Mouse (Mus musculus) liver, embryonic 11.5 days (tissue): Measurements from ENCODE around the gene Adamts8. TPM values are rescaled to one million over a fixed set of nuclear protein-coding genes. Genes with fewer than 3 reads are reported as not detected.

Source experiments
- ATAC-seq: fragments of 200-750 bp; cut with Nextera tagmentation; replicated peaks from 2 replicates; pipeline ENCODE4 v1.8.0; 2017; ENCODE audit warnings: moderate number of reproducible peaks, mild to moderate bottlenecking, moderate TSS enrichment, moderate library complexity; ENCODE audit not compliant: low FRiP score
- DNase-seq: peaks from one replicate; pipeline ENCODE4 v3.0.0-alpha.2; 2017; ENCODE audit warnings: low spot score
- H3K27ac ChIP-seq: fragments of 300-500 bp; sonication (generic); 2 replicates; pipeline ENCODE4 v1.5.1; 2014; ENCODE audit warnings: mild to moderate bottlenecking, low read depth, low read length, control low read depth
- H3K27me3 ChIP-seq: fragments of 300-500 bp; sonication (generic); replicated peaks from 2 replicates; pipeline ENCODE4 v1.6.1; 2014; ENCODE audit warnings: low read length, mixed read lengths; ENCODE audit not compliant: control insufficient read depth, insufficient read depth
- H3K36me3 ChIP-seq: fragments of 300-500 bp; sonication (generic); 2 replicates; pipeline ENCODE4 v1.6.1; 2014; ENCODE audit warnings: mild to moderate bottlenecking, low read length, moderate library complexity, mixed read lengths; ENCODE audit not compliant: control insufficient read depth, insufficient read depth
- H3K4me1 ChIP-seq: fragments of 300-500 bp; sonication (generic); replicated peaks from 2 replicates; pipeline ENCODE4 v1.6.1; 2014; ENCODE audit warnings: low read length, mixed read lengths; ENCODE audit not compliant: control insufficient read depth, insufficient read depth
- H3K4me2 ChIP-seq: fragments of 300-500 bp; sonication (generic); 2 replicates; pipeline ENCODE4 v1.6.1; 2014; ENCODE audit warnings: mild to moderate bottlenecking, control low read depth, moderate library complexity
- H3K4me3 ChIP-seq: fragments of 300-500 bp; sonication (generic); 2 replicates; pipeline ENCODE4 v1.5.1; 2014; ENCODE audit warnings: low read depth, low read length, control low read depth
- H3K9ac ChIP-seq: fragments of 300-500 bp; sonication (generic); 2 replicates; pipeline ENCODE4 v1.6.1; 2014; ENCODE audit warnings: low read depth, low read length, control low read depth
- H3K9me3 ChIP-seq: fragments of 300-500 bp; sonication (generic); 2 replicates; pipeline ENCODE4 v1.6.1; 2016; ENCODE audit warnings: low read length, inconsistent platforms, mixed read lengths; ENCODE audit not compliant: control insufficient read depth
- WGBS: fragments of 180-500 bp; shearing (Covaris S2); extraction: QIAGEN DNeasy Blood & Tissue Kit; methylation state at CpG from one replicate; pipeline ENCODE4 v1.1.7; 2014; 5-methylcytosine and 5-hydroxymethylcytosine counted together
- polyA plus RNA-seq: library from polyadenylated mRNA; unstranded; fragments of >200 nt; fragmentation: Nextera tagmentation; extraction: Ambion mirVana; gene quantifications from 2 replicates; pipeline ENCODE4 v1.2.1, GENCODE M21; 2014

Adamts8 gene
- polyA plus RNA-seq, 1 experiment from 2014 or later = 0.12 TPM

DNA sequence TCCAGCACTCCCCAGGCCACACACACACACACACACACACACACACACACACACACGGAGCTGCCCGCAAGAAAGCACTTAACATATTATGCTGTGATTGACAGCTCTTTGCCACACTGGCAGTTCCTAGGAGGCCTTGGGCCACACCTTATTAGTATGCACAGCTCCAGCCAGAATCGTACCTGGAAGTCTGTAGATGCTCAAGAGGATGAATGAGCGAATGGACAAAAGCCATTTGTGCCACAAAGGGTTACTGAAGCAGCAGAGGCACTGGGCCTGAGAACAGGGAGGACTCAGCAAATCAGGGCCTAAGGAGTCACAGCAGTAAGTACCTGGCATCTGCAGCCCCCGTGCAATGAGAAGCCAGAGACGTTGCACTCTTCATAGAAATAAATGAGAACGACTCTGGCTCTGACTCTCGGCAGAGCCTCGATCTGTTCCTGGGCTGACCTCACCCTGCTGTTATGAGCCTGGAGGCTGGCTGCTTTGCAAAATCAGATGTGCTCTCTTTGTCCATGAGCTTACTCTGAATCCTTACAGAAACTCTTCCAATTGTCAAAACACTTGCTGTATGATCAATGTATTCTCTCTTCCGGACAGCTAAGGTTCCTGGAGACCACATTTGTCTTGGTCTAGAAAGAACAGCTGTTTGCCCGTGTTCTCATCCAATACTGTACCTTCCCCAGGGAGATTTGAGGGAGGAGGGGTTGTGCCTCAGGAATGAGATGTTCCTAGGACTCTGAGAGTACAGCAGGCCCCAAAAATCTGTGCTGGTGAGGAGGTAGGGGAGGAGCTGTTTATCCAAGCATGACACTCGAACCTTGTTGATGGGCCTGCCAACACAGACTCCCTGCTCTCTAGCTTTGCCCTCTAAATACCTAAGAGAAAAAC is 23.7 kb upstream of the Adamts8 start:
- no peaks in the 10 kb centered on the region for H3K4me1 ChIP-seq
- no peak overlapping the region for H3K4me3 ChIP-seq
- H3K27me3 ChIP-seq = peaks cover 26% of the 10 kb centered on the region
- DNase-seq (no peak), ATAC-seq (no peak)
- no peaks in the 10 kb centered on the region for H3K36me3 ChIP-seq
- H3K9ac ChIP-seq = no peak overlapping the region
- WGBS = 60% methylated on average over 12 of the region's 12 CpGs
- H3K9me3 ChIP-seq = no peaks in the 10 kb centered on the region
- H3K27ac ChIP-seq = no peak overlapping the region
- H3K4me2 ChIP-seq = no peak overlapping the region

DNA sequence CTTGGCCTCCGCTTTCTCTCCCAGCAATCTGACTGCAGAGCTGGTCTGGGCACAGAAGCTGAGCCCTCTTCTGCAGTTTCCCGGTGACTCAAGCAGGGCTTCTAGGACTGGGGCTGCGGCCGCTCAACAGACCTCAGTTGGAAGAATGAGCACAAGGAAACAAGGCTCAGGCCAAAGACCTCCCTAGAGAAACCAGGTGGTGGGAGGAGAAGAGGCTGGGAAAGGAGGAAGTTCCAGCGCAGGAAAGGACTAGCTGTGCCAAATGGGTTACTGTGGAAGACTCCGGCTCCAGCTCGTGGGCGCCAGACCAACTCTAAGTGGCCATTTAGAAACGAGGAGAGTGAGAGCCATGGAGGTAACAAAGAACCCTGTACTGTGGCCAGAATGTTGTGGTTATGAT is 22.7 kb upstream of the Adamts8 start:
- no peak for DNase-seq
- Histone ChIP-seq H3K9me3 (no peaks in the 10 kb centered on the region), H3K4me2 (no peak overlapping the region), H3K4me1 (no peaks in the 10 kb centered on the region), H3K27me3 (peaks cover 26% of the 10 kb centered on the region), H3K27ac (no peak overlapping the region), H3K36me3 (no peaks in the 10 kb centered on the region), H3K4me3 (no peak overlapping the region), H3K9ac (no peak overlapping the region)
- ATAC-seq = no peak
- WGBS = 80% methylated on average over 9 of the region's 9 CpGs

DNA sequence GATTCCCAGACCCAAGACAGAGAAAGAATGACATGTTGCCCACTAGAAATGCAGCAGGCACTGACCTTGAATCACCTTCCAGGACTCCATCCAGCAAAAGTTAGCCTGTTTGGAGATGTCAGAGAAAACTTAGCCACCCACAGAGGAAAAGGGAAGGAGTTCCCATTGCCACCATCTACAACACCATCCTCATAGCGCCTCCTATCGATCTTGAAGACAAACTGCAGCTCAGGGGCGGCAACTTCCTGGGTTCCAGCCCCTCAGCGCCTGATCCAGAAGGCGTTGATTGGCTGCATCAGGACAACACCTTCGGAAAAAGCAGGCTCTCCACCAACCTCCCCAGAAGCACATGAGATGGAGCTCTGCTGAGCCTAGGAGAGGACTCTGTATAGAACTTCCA is 21.6 kb upstream of the Adamts8 start:
- Histone ChIP-seq H3K27ac (no peak overlapping the region), H3K4me1 (no peaks in the 10 kb centered on the region), H3K36me3 (no peaks in the 10 kb centered on the region), H3K4me3 (no peak overlapping the region), H3K4me2 (no peak overlapping the region; the same call in 1 of the 2 replicates), H3K9me3 (no peaks in the 10 kb centered on the region), H3K9ac (no peak overlapping the region), H3K27me3 (peaks cover 26% of the 10 kb centered on the region)
- 19% methylated on average over 6 of the region's 6 CpGs for WGBS
- no peak for DNase-seq
- no peak for ATAC-seq

DNA sequence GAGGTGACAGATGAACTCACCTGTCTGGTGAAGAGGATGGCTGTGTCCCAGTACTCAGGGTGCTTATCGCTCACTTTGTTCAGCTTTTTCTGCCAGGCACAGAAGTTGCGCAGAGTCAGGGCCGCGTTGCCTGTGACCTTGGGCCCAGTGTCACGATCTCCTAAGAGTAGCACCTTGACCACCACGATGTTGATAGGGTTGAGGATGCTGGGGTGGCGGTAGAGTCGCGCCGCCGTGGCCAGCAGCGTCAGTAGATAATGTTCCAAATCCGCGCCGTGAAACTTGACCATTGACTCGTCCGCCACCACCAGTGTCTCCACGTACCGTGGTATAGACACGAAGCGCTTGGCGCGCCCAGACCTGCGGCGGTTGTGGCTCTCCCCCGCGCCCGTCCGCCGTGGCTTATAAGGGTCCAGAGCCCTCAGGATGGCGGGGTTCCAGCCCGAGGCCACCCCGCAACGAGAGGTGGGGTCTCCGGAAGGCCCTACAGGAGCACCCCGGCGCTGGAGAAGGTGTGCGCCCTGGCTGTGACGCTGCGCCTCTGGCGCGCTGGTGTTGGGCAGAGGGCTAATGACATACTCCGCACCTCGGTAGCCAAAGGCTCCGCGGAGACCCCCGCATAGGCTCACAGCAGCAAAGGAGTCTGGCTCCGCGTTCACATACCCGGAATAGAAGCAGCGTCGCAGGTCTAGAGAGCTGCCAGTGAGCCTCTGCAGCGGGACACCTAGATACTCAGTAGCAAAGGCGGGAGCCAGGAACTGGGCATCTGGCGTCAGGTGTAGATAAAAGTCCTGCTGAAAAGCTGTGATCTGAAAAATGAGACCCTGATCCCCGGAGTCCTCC is 20.9 kb upstream of the Adamts8 start:
- peak overlapping the region; percentile 53 for H3K4me3 ChIP-seq
- H3K27me3 ChIP-seq = peaks cover 26% of the 10 kb centered on the region
- ATAC-seq = no peak
- no peaks in the 10 kb centered on the region for H3K36me3 ChIP-seq
- no peak overlapping the region for H3K9ac ChIP-seq
- DNase-seq = no peak
- no peaks in the 10 kb centered on the region for H3K4me1 ChIP-seq
- no peaks in the 10 kb centered on the region for H3K9me3 ChIP-seq
- WGBS = 5% methylated on average over 56 of the region's 56 CpGs
- H3K4me2 ChIP-seq = peak overlapping the region; percentile 73
- H3K27ac ChIP-seq = no peak overlapping the region

- DNase-seq (peak; percentile 46), ATAC-seq (peak; percentile 54)
- Histone ChIP-seq H3K4me1 (no peaks in the 10 kb centered on the region), H3K9ac (no peak within 1 kb of the TSS), H3K4me2 (peak within 1 kb of the TSS; percentile 73), H3K27me3 (peaks cover 26% of the 10 kb centered on the region), H3K27ac (no peak within 1 kb of the TSS), H3K9me3 (no peaks in the 10 kb centered on the region), H3K36me3 (no peaks in the 10 kb centered on the region), H3K4me3 (peak within 1 kb of the TSS; percentile 53)
- under 1% methylated on average over 47 of the region's 47 CpGs for WGBS
These were observed 20.0 kb upstream of the Adamts8 start, which contains the start of gene Adamts15 for GRCm38 (mm10) chr9:30922197-30922894. Adamts15 (minus strand) TSS chr9:30922452.

DNA sequence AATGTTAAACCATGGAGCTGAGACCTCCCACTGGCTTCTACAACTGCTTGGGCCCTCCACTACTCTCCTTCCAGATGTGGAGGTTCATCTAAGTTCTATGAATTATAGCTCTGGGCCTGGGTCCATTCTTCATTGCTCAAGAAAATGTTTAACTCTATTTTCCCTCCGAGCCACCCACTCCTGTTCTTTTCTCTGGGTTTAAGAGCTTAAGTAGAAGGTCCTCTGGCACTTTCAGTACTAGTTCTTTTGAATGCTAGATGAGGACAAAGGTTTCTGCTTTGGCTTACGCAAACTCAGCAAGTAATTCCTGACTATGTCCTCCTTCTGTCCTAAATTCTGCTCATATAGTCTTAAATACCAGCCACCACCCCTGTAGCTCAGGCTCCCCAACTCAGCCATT is 13.6 kb upstream of the Adamts8 start:
- ATAC-seq = no peak
- Histone ChIP-seq H3K36me3 (no peaks in the 10 kb centered on the region), H3K4me2 (no peak overlapping the region), H3K4me1 (no peaks in the 10 kb centered on the region), H3K27ac (no peak overlapping the region), H3K27me3 (no peaks in the 10 kb centered on the region), H3K9ac (no peak overlapping the region), H3K9me3 (no peaks in the 10 kb centered on the region), H3K4me3 (no peak overlapping the region)
- DNase-seq = no peak
- 82% methylated on average over 2 of the region's 2 CpGs for WGBS

DNA sequence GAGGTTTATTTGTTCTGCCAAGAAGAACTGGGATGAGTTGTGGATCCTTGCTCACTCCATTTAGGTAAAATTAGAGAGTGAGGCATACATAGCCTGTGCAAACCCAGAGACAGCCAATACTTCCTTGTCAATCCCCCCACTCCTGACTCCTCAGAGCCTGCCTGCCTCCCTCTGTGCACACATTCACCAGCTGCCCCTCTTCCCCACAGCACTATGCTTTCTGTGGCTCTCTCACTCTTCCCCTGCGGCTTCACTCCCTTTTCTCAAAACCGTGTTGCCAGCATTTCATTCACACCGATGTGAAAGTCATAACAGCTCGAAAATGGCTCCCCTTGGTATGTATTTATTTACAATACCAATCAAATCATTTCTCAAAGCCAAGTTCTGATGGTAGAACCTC is 10.0 kb upstream of the Adamts8 start:
- no peaks in the 10 kb centered on the region for H3K9me3 ChIP-seq
- no peak overlapping the region for H3K4me2 ChIP-seq
- ATAC-seq = no peak
- H3K4me1 ChIP-seq = no peaks in the 10 kb centered on the region
- H3K9ac ChIP-seq = no peak overlapping the region
- 76% methylated on average over 4 of the region's 4 CpGs for WGBS
- H3K27me3 ChIP-seq = no peaks in the 10 kb centered on the region
- no peaks in the 10 kb centered on the region for H3K36me3 ChIP-seq
- no peak overlapping the region for H3K27ac ChIP-seq
- H3K4me3 ChIP-seq = no peak overlapping the region
- no peak for DNase-seq

DNA sequence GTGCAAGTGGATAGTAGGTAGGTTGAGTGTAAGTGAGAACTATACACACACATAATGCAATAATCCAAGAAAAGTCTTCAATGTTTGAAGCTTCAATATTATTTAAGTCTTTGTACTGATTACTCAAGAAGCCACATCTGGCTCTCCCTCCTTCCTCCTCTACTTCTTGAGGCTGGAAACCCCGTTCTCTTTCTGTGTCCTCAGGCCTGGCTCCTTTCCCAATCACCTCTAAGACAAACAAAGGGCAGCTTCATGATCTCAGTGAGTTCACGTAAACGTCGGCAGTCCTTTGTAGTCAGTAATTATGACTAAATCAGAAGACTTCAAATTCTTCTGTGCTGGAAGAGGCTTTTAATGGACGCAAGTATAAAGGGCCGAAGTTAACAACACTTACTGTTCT is 7.5 kb upstream of the Adamts8 start:
- 70% methylated on average over 6 of the region's 6 CpGs for WGBS
- Histone ChIP-seq H3K9me3 (no peaks in the 10 kb centered on the region), H3K27me3 (no peaks in the 10 kb centered on the region), H3K9ac (no peak overlapping the region), H3K4me3 (no peak overlapping the region), H3K4me2 (no peak overlapping the region), H3K36me3 (no peaks in the 10 kb centered on the region), H3K4me1 (no peaks in the 10 kb centered on the region), H3K27ac (no peak overlapping the region)
- ATAC-seq (no peak), DNase-seq (no peak)
